Mouse (Mus musculus) spleen, adult 2 months (tissue): ENCODE results near the gene Uri1.

Experiments
- CTCF ChIP-seq: fragments of 200-500 bp; IDR thresholded peaks from 2 replicates; pipeline ENCODE4 v1.5.1; 2011; ENCODE audit warnings: mild to moderate bottlenecking, inconsistent platforms; ENCODE audit not compliant: insufficient read depth, insufficient read length, insufficient replicate concordance; ENCODE audit errors: extremely low read depth
- POLR2A ChIP-seq: fragments of 200-500 bp; IDR thresholded peaks from 2 replicates; pipeline ENCODE4 v1.6.1; 2011; ENCODE audit warnings: low read depth, low read length, inconsistent platforms

GRCm38 (mm10) chr7:37910161-37910560 lies 113.2 kb downstream of the Uri1 start:
- TF ChIP-seq CTCF (no peak), POLR2A (no peak)
